Mouse (Mus musculus) heart, embryonic 10.5 days (tissue): ENCODE data around the gene Camk1d. TPM values are rescaled to one million over a fixed set of nuclear protein-coding genes. Genes with fewer than 3 reads are reported as not detected.

Experiments
- DNase-seq: peaks from one replicate; pipeline ENCODE4 v3.0.0-alpha.2; 2017; ENCODE audit warnings: low spot score
- H3K27ac ChIP-seq: fragments of 300-500 bp; sonication (generic); 2 replicates; pipeline ENCODE4 v1.5.1; 2016; ENCODE audit warnings: mild to moderate bottlenecking
- H3K27me3 ChIP-seq: fragments of 300-500 bp; sonication (generic); 2 replicates; pipeline ENCODE4 v1.6.1; 2016; ENCODE audit warnings: mild to moderate bottlenecking; ENCODE audit not compliant: poor library complexity, insufficient read depth, severe bottlenecking
- H3K36me3 ChIP-seq: fragments of 300-500 bp; sonication (generic); 2 replicates; pipeline ENCODE4 v1.6.1; 2016; ENCODE audit warnings: mild to moderate bottlenecking, moderate library complexity
- H3K4me1 ChIP-seq: fragments of 300-500 bp; sonication (generic); 2 replicates; pipeline ENCODE4 v1.6.1; 2016; ENCODE audit warnings: mild to moderate bottlenecking
- H3K4me3 ChIP-seq: fragments of 300-500 bp; sonication (generic); 2 replicates; pipeline ENCODE4 v1.5.1; 2016; ENCODE audit warnings: mild to moderate bottlenecking, moderate library complexity
- H3K9me3 ChIP-seq: fragments of 300-500 bp; sonication (generic); 2 replicates; pipeline ENCODE4 v1.6.1; 2016; ENCODE audit warnings: mild to moderate bottlenecking, moderate library complexity
- WGBS: fragments of 180-500 bp; shearing (Covaris S2); methylation state at CpG from one replicate; pipeline ENCODE4 v1.1.7; 2016; 5-methylcytosine and 5-hydroxymethylcytosine counted together
- polyA plus RNA-seq: library from polyadenylated mRNA; unstranded; fragments of >200 nt; fragmentation: Nextera tagmentation; extraction: Ambion mirVana; gene quantifications from 2 replicates; pipeline ENCODE4 v1.2.1, GENCODE M21; 2016

The Camk1d gene
- polyA plus RNA-seq = 0.75 and 1.1 TPM in 2 replicates

- WGBS = under 1% methylated on average over 78 of the region's 80 CpGs
- Histone ChIP-seq H3K27me3 (peaks cover 44% of the 10 kb centered on the region), H3K36me3 (no peaks in the 10 kb centered on the region), H3K4me1 (peaks cover 26% of the 10 kb centered on the region; the same call in 1 of the 2 replicates), H3K9me3 (peaks cover 6% of the 10 kb centered on the region; the same call in 1 of the 2 replicates), H3K4me3 (peak within 1 kb of the TSS; percentile 74), H3K27ac (peak within 1 kb of the TSS; percentile 72)
- peak; percentile 84 for DNase-seq
Observed at GRCm38 (mm10) chr2:5714211-5715053, at the start of gene Camk1d. Camk1d (minus strand) TSS chr2:5714515.

- H3K27ac ChIP-seq = no peak overlapping the region
- H3K4me1 ChIP-seq = no peaks in the 10 kb centered on the region
- DNase-seq = peak; percentile 70
- H3K36me3 ChIP-seq = no peaks in the 10 kb centered on the region
- H3K9me3 ChIP-seq = 0 out of 2 replicates have a peak, but pooled peaks cover 2% of the 10 kb centered on the region
- 85% methylated on average over 3 of the region's 3 CpGs for WGBS
- no peak overlapping the region for H3K4me3 ChIP-seq
- H3K27me3 ChIP-seq = no peaks in the 10 kb centered on the region
Observed at GRCm38 (mm10) chr2:5762031-5762430, 47.7 kb upstream of the Camk1d start.

- Histone ChIP-seq H3K4me1 (no peaks in the 10 kb centered on the region), H3K9me3 (0 out of 2 replicates have a peak, but pooled peaks cover 2% of the 10 kb centered on the region), H3K27ac (no peak overlapping the region), H3K4me3 (no peak overlapping the region), H3K36me3 (no peaks in the 10 kb centered on the region), H3K27me3 (no peaks in the 10 kb centered on the region)
- DNase-seq = peak; percentile 24
- 88% methylated on average over 8 of the region's 8 CpGs for WGBS
Observed at GRCm38 (mm10) chr2:5760479-5761008, 46.2 kb upstream of the Camk1d start.

- Histone ChIP-seq H3K36me3 (no peaks in the 10 kb centered on the region), H3K4me3 (no peak overlapping the region), H3K9me3 (0 out of 2 replicates have a peak, but pooled peaks cover 2% of the 10 kb centered on the region), H3K27me3 (no peaks in the 10 kb centered on the region), H3K4me1 (no peaks in the 10 kb centered on the region), H3K27ac (no peak overlapping the region)
- peak; percentile 31 for DNase-seq
- WGBS = 78% methylated on average over 2 of the region's 2 CpGs
Observed at GRCm38 (mm10) chr2:5758569-5758968, 44.3 kb upstream of the Camk1d start.

- no peaks in the 10 kb centered on the region for H3K9me3 ChIP-seq
- H3K36me3 ChIP-seq = no peaks in the 10 kb centered on the region
- H3K4me1 ChIP-seq = no peaks in the 10 kb centered on the region
- H3K27me3 ChIP-seq = no peaks in the 10 kb centered on the region
- no peak overlapping the region for H3K27ac ChIP-seq
- no peak overlapping the region for H3K4me3 ChIP-seq
- DNase-seq = no peak
- 81% methylated on average over 3 of the region's 3 CpGs for WGBS
Observed at GRCm38 (mm10) chr2:5750872-5751271, 36.6 kb upstream of the Camk1d start.

GRCm38 (mm10) chr2:5749210-5749609, 34.9 kb upstream of the Camk1d start:
- Histone ChIP-seq H3K27me3 (no peaks in the 10 kb centered on the region), H3K36me3 (no peaks in the 10 kb centered on the region), H3K27ac (no peak overlapping the region), H3K4me3 (no peak overlapping the region), H3K4me1 (no peaks in the 10 kb centered on the region), H3K9me3 (no peaks in the 10 kb centered on the region)
- DNase-seq = no peak
- WGBS = 80% methylated on average over 6 of the region's 6 CpGs

GRCm38 (mm10) chr2:5747545-5748043, 33.3 kb upstream of the Camk1d start:
- WGBS = 77% methylated on average over 5 of the region's 5 CpGs
- no peaks in the 10 kb centered on the region for H3K36me3 ChIP-seq
- no peaks in the 10 kb centered on the region for H3K4me1 ChIP-seq
- no peaks in the 10 kb centered on the region for H3K27me3 ChIP-seq
- DNase-seq = no peak
- H3K9me3 ChIP-seq = no peaks in the 10 kb centered on the region
- no peak overlapping the region for H3K27ac ChIP-seq
- H3K4me3 ChIP-seq = no peak overlapping the region

- no peaks in the 10 kb centered on the region for H3K9me3 ChIP-seq
- H3K4me1 ChIP-seq = no peaks in the 10 kb centered on the region
- H3K27me3 ChIP-seq = no peaks in the 10 kb centered on the region
- 76% methylated on average over 12 of the region's 12 CpGs for WGBS
- no peak for DNase-seq
- no peak overlapping the region for H3K4me3 ChIP-seq
- no peaks in the 10 kb centered on the region for H3K36me3 ChIP-seq
- no peak overlapping the region for H3K27ac ChIP-seq
Observed at GRCm38 (mm10) chr2:5746529-5746928, 32.2 kb upstream of the Camk1d start.

- no peak overlapping the region for H3K27ac ChIP-seq
- H3K4me3 ChIP-seq = no peak overlapping the region
- H3K36me3 ChIP-seq = no peaks in the 10 kb centered on the region
- DNase-seq = no peak
- WGBS = 84% methylated on average over 8 of the region's 8 CpGs
- no peaks in the 10 kb centered on the region for H3K4me1 ChIP-seq
- no peaks in the 10 kb centered on the region for H3K27me3 ChIP-seq
- H3K9me3 ChIP-seq = no peaks in the 10 kb centered on the region
Observed at GRCm38 (mm10) chr2:5743886-5744285, 29.6 kb upstream of the Camk1d start.

- Histone ChIP-seq H3K4me3 (no peak overlapping the region), H3K36me3 (no peaks in the 10 kb centered on the region), H3K27me3 (no peaks in the 10 kb centered on the region), H3K4me1 (no peaks in the 10 kb centered on the region), H3K9me3 (no peaks in the 10 kb centered on the region), H3K27ac (no peak overlapping the region)
- DNase-seq = no peak
- WGBS = 89% methylated on average over 1 of the region's 1 CpGs
Observed at GRCm38 (mm10) chr2:5740913-5741312, 26.6 kb upstream of the Camk1d start.

GRCm38 (mm10) chr2:5735881-5736280, 21.6 kb upstream of the Camk1d start:
- no peaks in the 10 kb centered on the region for H3K36me3 ChIP-seq
- no peaks in the 10 kb centered on the region for H3K27me3 ChIP-seq
- WGBS = 30% methylated on average over 2 of the region's 2 CpGs
- no peak overlapping the region for H3K27ac ChIP-seq
- DNase-seq = no peak
- H3K4me1 ChIP-seq = no peaks in the 10 kb centered on the region
- H3K9me3 ChIP-seq = no peaks in the 10 kb centered on the region
- H3K4me3 ChIP-seq = no peak overlapping the region

- H3K9me3 ChIP-seq = no peaks in the 10 kb centered on the region
- H3K27ac ChIP-seq = no peak overlapping the region
- no peaks in the 10 kb centered on the region for H3K36me3 ChIP-seq
- no peak for DNase-seq
- H3K4me3 ChIP-seq = no peak overlapping the region
- H3K4me1 ChIP-seq = no peaks in the 10 kb centered on the region
- no peaks in the 10 kb centered on the region for H3K27me3 ChIP-seq
- 68% methylated on average over 3 of the region's 3 CpGs for WGBS
Observed at GRCm38 (mm10) chr2:5733300-5734085, 19.2 kb upstream of the Camk1d start.

GRCm38 (mm10) chr2:5732047-5732446, 17.7 kb upstream of the Camk1d start:
- no peak overlapping the region for H3K4me3 ChIP-seq
- no peak overlapping the region for H3K27ac ChIP-seq
- no peaks in the 10 kb centered on the region for H3K4me1 ChIP-seq
- H3K36me3 ChIP-seq = no peaks in the 10 kb centered on the region
- 90% methylated on average over 5 of the region's 5 CpGs for WGBS
- H3K27me3 ChIP-seq = no peaks in the 10 kb centered on the region
- DNase-seq = no peak
- H3K9me3 ChIP-seq = no peaks in the 10 kb centered on the region
